Mouse (Mus musculus) retina, embryonic 14.5 days (tissue): ENCODE measurements around the gene Itga7.
"Not testable (repeated sequence)": the region's sequence is repeated elsewhere in the genome, so short reads cannot be mapped to it uniquely, and the experiment has no call there.

ENCODE experiments used
- DNase-seq: peaks from one replicate; pipeline ENCODE4 v3.0.0-alpha.2; 2015; ENCODE audit warnings: low spot score

Itga7 gene

GRCm38 (mm10) chr10:128990129-128990850, 56.7 kb downstream of the Itga7 start:
- not testable (repeated sequence) for DNase-seq

GRCm38 (mm10) chr10:128990994-128991393, 57.4 kb downstream of the Itga7 start:
- DNase-seq, result no peak

GRCm38 (mm10) chr10:128995796-128996195, 62.2 kb downstream of the Itga7 start:
- no peak for DNase-seq

GRCm38 (mm10) chr10:128996523-128997040, 63.0 kb downstream of the Itga7 start:
- no peak for DNase-seq

GRCm38 (mm10) chr10:129004032-129004920, 70.7 kb downstream of the Itga7 start:
- no peak for DNase-seq
